Mouse (Mus musculus): ENCODE measurements around the gene Ldlr. TPM values are rescaled to one million over a fixed set of nuclear protein-coding genes. Genes with fewer than 3 reads are reported as not detected.

Ldlr gene
- polyA plus RNA-seq, 1 experiment from 2014 or later = 30.8 TPM

GRCm38 (mm10) chr9:21701091-21701490, 22.2 kb upstream of the Ldlr start:
- H3K9me3 ChIP-seq = no peaks in the 10 kb centered on the region
- ATAC-seq (ENCODE audit: low FRiP score, low read depth) = no peak
- H3K4me2 ChIP-seq (replicated peaks) = no peak overlapping the region
- no peak overlapping the region for H3K4me3 ChIP-seq
- H3K4me1 ChIP-seq = no peaks in the 10 kb centered on the region
- H3K9ac ChIP-seq = no peak overlapping the region
- WGBS = 93% methylated on average over 14 of the region's 14 CpGs
- H3K36me3 ChIP-seq = peaks cover 96% of the 10 kb centered on the region
- H3K27ac ChIP-seq = no peak overlapping the region
- no peaks in the 10 kb centered on the region for H3K27me3 ChIP-seq

- H3K9me3 ChIP-seq = no peaks in the 10 kb centered on the region; the same call in 1 of the 2 replicates
- H3K4me3 ChIP-seq = no peak overlapping the region
- ATAC-seq (ENCODE audit: low FRiP score, low read depth) = no peak
- no peak overlapping the region for H3K27ac ChIP-seq
- peaks cover 99% of the 10 kb centered on the region for H3K36me3 ChIP-seq
- 90% methylated on average over 7 of the region's 7 CpGs for WGBS
- H3K4me2 ChIP-seq (replicated peaks) = no peak overlapping the region
- H3K9ac ChIP-seq = no peak overlapping the region
- H3K27me3 ChIP-seq = no peaks in the 10 kb centered on the region
- H3K4me1 ChIP-seq = no peaks in the 10 kb centered on the region
These were observed 19.8 kb upstream of the Ldlr start for GRCm38 (mm10) chr9:21703494-21703893.

GRCm38 (mm10) chr9:21706085-21706484, 17.2 kb upstream of the Ldlr start:
- H3K9ac ChIP-seq = no peak overlapping the region
- H3K9me3 ChIP-seq = no peaks in the 10 kb centered on the region; the same call in 1 of the 2 replicates
- peaks cover 86% of the 10 kb centered on the region for H3K36me3 ChIP-seq
- H3K4me2 ChIP-seq (replicated peaks) = no peak overlapping the region
- no peak for ATAC-seq (ENCODE audit: low FRiP score, low read depth)
- WGBS = 84% methylated on average over 4 of the region's 4 CpGs
- no peak overlapping the region for H3K27ac ChIP-seq
- H3K4me3 ChIP-seq = no peak overlapping the region
- no peaks in the 10 kb centered on the region for H3K27me3 ChIP-seq
- no peaks in the 10 kb centered on the region for H3K4me1 ChIP-seq

- no peaks in the 10 kb centered on the region for H3K27me3 ChIP-seq
- no peak overlapping the region for H3K9ac ChIP-seq
- no peak overlapping the region for H3K4me3 ChIP-seq
- peaks cover 80% of the 10 kb centered on the region for H3K36me3 ChIP-seq
- no peaks in the 10 kb centered on the region; the same call in 1 of the 2 replicates for H3K9me3 ChIP-seq
- no peak overlapping the region for H3K4me2 ChIP-seq (replicated peaks)
- H3K4me1 ChIP-seq = no peaks in the 10 kb centered on the region
- ATAC-seq (ENCODE audit: low FRiP score, low read depth) = no peak
- no peak overlapping the region for H3K27ac ChIP-seq
- 88% methylated on average over 8 of the region's 8 CpGs for WGBS
These were observed 16.6 kb upstream of the Ldlr start for GRCm38 (mm10) chr9:21706586-21707265.

GRCm38 (mm10) chr9:21709340-21709739, 13.9 kb upstream of the Ldlr start:
- H3K27ac ChIP-seq = no peak overlapping the region
- peaks cover 57% of the 10 kb centered on the region for H3K36me3 ChIP-seq
- H3K4me3 ChIP-seq = no peak overlapping the region
- no peak for ATAC-seq (ENCODE audit: low FRiP score, low read depth)
- H3K9me3 ChIP-seq = no peaks in the 10 kb centered on the region; the same call in 1 of the 2 replicates
- H3K9ac ChIP-seq = no peak overlapping the region
- WGBS = 94% methylated on average over 3 of the region's 3 CpGs
- no peak overlapping the region for H3K4me2 ChIP-seq (replicated peaks)
- no peaks in the 10 kb centered on the region for H3K27me3 ChIP-seq
- no peaks in the 10 kb centered on the region for H3K4me1 ChIP-seq

GRCm38 (mm10) chr9:21715298-21715697, 8.0 kb upstream of the Ldlr start:
- 67% methylated on average over 4 of the region's 4 CpGs for WGBS
- H3K4me1 ChIP-seq = no peaks in the 10 kb centered on the region

GRCm38 (mm10) chr9:21717015-21717414, 6.3 kb upstream of the Ldlr start:
- no peak overlapping the region for H3K4me2 ChIP-seq (replicated peaks)
- no peak overlapping the region for H3K4me3 ChIP-seq
- H3K9ac ChIP-seq = no peak overlapping the region
- no peak for ATAC-seq (ENCODE audit: low FRiP score, low read depth)
- WGBS = 83% methylated on average over 2 of the region's 2 CpGs
- peaks cover 3% of the 10 kb centered on the region; the same call in 1 of the 2 replicates for H3K4me1 ChIP-seq
- H3K27ac ChIP-seq = no peak overlapping the region
- peaks cover 3% of the 10 kb centered on the region; the same call in 1 of the 2 replicates for H3K36me3 ChIP-seq
- no peaks in the 10 kb centered on the region for H3K9me3 ChIP-seq
- H3K27me3 ChIP-seq = no peaks in the 10 kb centered on the region

More at GRCm38 (mm10) chr9:21715298-21715697, 8.0 kb upstream of the Ldlr start:
- H3K4me3 ChIP-seq = no peak overlapping the region
- no peaks in the 10 kb centered on the region for H3K27me3 ChIP-seq
- no peaks in the 10 kb centered on the region for H3K9me3 ChIP-seq
- no peak for ATAC-seq (ENCODE audit: low FRiP score, low read depth)
- no peak overlapping the region for H3K9ac ChIP-seq
- peaks cover 3% of the 10 kb centered on the region; the same call in 1 of the 2 replicates for H3K36me3 ChIP-seq
- H3K4me2 ChIP-seq (replicated peaks) = no peak overlapping the region
- H3K27ac ChIP-seq = no peak overlapping the region

- Histone ChIP-seq H3K4me2 (replicated peaks) (no peak overlapping the region), H3K4me3 (no peak overlapping the region), H3K9ac (0 out of 2 replicates have a peak overlapping the region, but pooled peaks have one; percentile 13), H3K27me3 (no peaks in the 10 kb centered on the region), H3K4me1 (peaks cover 19% of the 10 kb centered on the region), H3K36me3 (no peaks in the 10 kb centered on the region), H3K9me3 (no peaks in the 10 kb centered on the region), H3K27ac (no peak overlapping the region)
- 70% methylated on average over 2 of the region's 2 CpGs for WGBS
- no peak for ATAC-seq (ENCODE audit: low FRiP score, low read depth)
These were observed 2.2 kb upstream of the Ldlr start for GRCm38 (mm10) chr9:21721036-21721435.

GRCm38 (mm10) chr9:21724147-21724536, 859 bp downstream of the Ldlr start:
- ATAC-seq (ENCODE audit: low FRiP score, low read depth) = peak; percentile 96
- WGBS = 0% methylated on average over 18 of the region's 18 CpGs

GRCm38 (mm10) chr9:21725224-21726121, 2.2 kb downstream of the Ldlr start:
- H3K36me3 ChIP-seq = peaks cover 32% of the 10 kb centered on the region
- ATAC-seq (ENCODE audit: low FRiP score, low read depth) = no peak
- no peak overlapping the region; the same call in 1 of the 2 replicates for H3K9ac ChIP-seq
- no peaks in the 10 kb centered on the region for H3K27me3 ChIP-seq
- no peaks in the 10 kb centered on the region for H3K9me3 ChIP-seq
- no peak overlapping the region for H3K27ac ChIP-seq
- H3K4me3 ChIP-seq = peak overlapping the region; percentile 76
- peak overlapping the region; percentile 81 for H3K4me2 ChIP-seq (replicated peaks)
- WGBS = 88% methylated on average over 23 of the region's 23 CpGs
- peaks cover 23% of the 10 kb centered on the region for H3K4me1 ChIP-seq

More at GRCm38 (mm10) chr9:21724147-21724536, 859 bp downstream of the Ldlr start:
- H3K27ac ChIP-seq = peak overlapping the region; percentile 95
- H3K4me2 ChIP-seq (replicated peaks) = peak overlapping the region; percentile 81
- H3K4me3 ChIP-seq = peak overlapping the region; percentile 76
- H3K27me3 ChIP-seq = no peaks in the 10 kb centered on the region
- peak overlapping the region; percentile 78 for H3K9ac ChIP-seq
- H3K4me1 ChIP-seq = peaks cover 23% of the 10 kb centered on the region
- H3K9me3 ChIP-seq = no peaks in the 10 kb centered on the region
- H3K36me3 ChIP-seq = peaks cover 25% of the 10 kb centered on the region

- H3K27me3 ChIP-seq = no peaks in the 10 kb centered on the region
- H3K36me3 ChIP-seq = peaks cover 40% of the 10 kb centered on the region
- H3K9me3 ChIP-seq = no peaks in the 10 kb centered on the region
- 0 out of 2 replicates have a peak overlapping the region, but pooled peaks have one; percentile 7 for H3K4me3 ChIP-seq
- H3K4me2 ChIP-seq (replicated peaks) = peak overlapping the region; percentile 34; the same call in 1 of the 2 replicates
- no peak overlapping the region for H3K27ac ChIP-seq
- no peak overlapping the region for H3K9ac ChIP-seq
- 83% methylated on average over 14 of the region's 14 CpGs for WGBS
- H3K4me1 ChIP-seq = peaks cover 20% of the 10 kb centered on the region
- ATAC-seq (ENCODE audit: low FRiP score, low read depth) = no peak
These were observed 3.1 kb downstream of the Ldlr start for GRCm38 (mm10) chr9:21726218-21726975.

Measured in limb, embryonic 13.5 days (tissue).